Mouse (Mus musculus): ENCODE measurements at regions not wholly inside any gene's neighbourhood (a gene's known extent, or its start where the extent isn't known, plus 50 kb on each side); places are given as distances from the start of the nearest gene placed in this dataset.
A peak's percentile ranks its signal among the peaks of the same experiment; 100 is the strongest.

GRCm38 (mm10) chr6:51754239-51754681 lies 230.6 kb downstream of the Snx10 start:
- DNase-seq (ENCODE audit: low spot score) = no peak

GRCm38 (mm10) chr6:51757131-51757530 lies 233.4 kb downstream of the Snx10 start:
- DNase-seq (ENCODE audit: low spot score) = no peak

- no peak for DNase-seq (ENCODE audit: low spot score)
These were observed 234.0 kb downstream of the Snx10 start for GRCm38 (mm10) chr6:51757746-51758145.

GRCm38 (mm10) chr6:51758781-51759180 lies 235.1 kb downstream of the Snx10 start:
- no peak for DNase-seq (ENCODE audit: low spot score)

GRCm38 (mm10) chr6:51760372-51760771 lies 236.7 kb downstream of the Snx10 start:
- no peak for DNase-seq (ENCODE audit: low spot score)

GRCm38 (mm10) chr6:51761506-51761905 lies 237.8 kb downstream of the Snx10 start:
- DNase-seq (ENCODE audit: low spot score) = no peak

DNA sequence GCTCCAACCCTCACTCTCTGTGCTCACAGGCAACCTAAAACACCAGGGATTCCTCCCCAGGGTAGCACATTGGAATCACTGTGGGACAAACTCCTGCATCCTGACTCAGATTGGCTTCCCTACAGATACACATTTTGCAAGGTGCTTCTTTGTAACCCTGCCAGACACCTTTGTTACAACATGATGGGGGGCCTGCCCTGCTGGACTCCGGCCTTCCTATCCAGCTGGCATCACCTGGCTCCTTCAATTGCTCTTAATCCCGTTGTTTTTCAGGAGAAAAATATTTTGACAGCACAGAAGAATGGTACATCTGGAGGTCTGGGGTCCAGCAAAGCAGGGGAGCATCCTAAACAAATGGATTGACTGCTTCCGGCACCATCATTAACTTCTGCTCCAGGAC lies 242.8 kb downstream of the Snx10 start:
- no peak for DNase-seq (ENCODE audit: low spot score)

DNA sequence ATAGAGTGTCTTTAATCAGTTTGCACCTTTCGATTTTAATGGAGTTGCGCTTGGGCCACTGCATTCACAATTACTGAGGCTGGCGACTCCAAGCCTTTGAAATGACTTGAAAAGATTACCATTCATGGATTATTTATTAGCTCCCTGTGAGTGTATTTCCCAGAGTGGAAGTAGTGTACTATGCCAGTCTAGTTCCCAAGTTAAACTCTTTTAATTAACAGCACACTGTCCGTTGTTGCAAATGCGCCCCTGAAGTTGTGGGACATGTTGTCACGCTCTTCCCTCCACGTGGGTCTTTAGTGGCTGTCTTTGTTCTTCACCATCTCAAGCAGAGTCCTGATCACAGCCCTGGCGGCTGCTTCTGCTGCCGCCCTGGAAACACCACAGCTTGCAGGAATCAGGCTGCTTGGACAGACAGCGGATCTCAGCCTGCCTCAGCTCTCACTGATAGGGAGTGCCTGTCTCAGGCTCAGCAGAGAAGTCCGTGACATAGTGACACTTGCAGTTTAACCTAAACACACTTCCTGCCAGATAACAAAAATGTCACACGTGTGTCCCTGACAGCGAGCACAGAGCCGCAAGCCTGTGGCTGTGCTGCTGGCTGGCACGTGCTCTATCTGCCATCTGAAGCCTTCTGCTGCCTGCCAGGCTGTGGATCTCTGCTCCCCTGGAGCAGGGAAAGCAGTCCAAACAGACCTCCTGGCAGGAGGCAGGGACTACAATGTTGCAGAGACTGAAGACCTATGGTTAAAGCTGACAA lies 244.1 kb downstream of the Snx10 start:
- DNase-seq (ENCODE audit: low spot score) = no peak

DNA sequence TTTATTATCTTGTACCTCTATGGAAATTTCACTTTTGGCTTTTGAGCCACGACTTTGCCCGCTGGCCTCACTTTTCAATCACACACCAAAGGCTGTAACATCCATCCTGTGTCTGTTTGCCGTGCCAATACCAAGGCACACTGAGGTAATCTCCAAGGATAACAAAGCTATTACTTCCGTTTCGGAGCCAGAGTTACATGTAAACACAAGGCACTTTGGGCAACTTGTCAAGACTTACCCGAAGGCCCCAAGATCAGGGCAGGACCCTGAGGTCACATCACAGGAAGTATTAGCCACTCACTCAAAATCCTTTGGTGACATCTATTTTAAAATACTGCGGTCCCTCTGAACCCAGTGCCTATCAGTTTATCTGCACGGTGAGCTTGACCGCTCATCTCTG lies 241.3 kb downstream of the Skap2 start:
- no peak for DNase-seq (ENCODE audit: low spot score)

- DNase-seq (ENCODE audit: low spot score) = no peak
These were observed 240.9 kb downstream of the Skap2 start for GRCm38 (mm10) chr6:51771424-51771823.

GRCm38 (mm10) chr6:51774771-51775170 lies 237.6 kb downstream of the Skap2 start:
- DNase-seq (ENCODE audit: low spot score) = no peak

- no peak for DNase-seq (ENCODE audit: low spot score)
These were observed 226.7 kb downstream of the Skap2 start for GRCm38 (mm10) chr6:51785615-51786014.

DNA sequence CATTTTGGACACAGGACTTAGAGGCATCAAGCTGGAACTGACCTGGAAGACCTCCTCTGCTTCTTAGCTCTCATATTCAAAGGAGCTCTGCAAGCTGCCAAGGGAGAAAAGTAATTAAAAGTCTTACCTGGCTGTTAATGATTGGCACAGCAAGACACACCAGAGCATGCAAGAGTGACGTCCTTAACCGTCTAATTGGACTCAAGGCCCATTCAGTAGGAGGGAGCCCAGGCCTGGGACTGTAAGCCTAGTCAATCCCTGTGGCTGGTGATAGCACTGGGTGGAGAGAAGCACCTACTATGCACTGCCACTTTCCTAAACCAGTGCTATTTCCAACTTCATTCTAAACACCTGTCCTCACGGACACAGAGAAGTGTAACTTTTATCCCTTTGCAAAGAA lies 225.5 kb downstream of the Skap2 start:
- DNase-seq (ENCODE audit: low spot score) = no peak

DNA sequence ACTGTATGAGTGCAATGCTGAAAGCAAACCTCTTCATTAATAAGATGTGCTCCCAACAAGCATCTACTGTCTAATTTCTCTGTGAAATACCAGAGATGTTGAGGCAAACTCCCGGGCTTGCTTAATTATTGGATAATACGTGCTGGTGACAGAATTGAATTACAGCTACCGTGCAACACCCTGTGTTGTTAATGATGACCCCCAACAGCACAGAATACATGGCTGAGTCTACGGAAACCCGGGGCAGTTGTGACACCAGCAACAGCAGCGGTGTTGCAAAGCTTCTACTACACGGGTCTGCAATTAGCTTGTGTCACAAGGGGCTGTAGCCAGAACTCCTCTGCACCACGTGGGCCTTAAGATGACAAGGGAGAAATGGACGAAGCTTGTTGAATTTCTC lies 224.2 kb downstream of the Skap2 start:
- no peak for DNase-seq (ENCODE audit: low spot score)

DNA sequence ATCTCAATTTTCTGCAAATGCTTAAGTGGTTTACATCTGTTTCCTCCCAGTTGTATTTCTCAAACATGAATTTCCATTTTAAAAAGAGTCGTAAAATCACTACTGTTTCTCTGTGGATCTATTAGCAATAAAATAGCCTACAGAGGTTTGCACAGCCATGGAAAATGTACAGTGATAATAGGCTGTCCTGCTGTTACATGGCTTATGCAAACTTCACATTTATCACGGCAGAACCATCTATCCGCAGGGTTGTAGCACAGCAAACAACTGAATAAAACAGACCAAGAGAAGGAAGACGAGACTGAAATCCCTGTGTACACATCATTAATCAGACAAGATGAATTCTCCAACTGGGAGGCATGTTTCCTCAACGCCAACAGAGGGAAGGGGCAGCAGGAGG lies 222.1 kb downstream of the Skap2 start:
- no peak for DNase-seq (ENCODE audit: low spot score)

- no peak for DNase-seq (ENCODE audit: low spot score)
These were observed 221.7 kb downstream of the Skap2 start for GRCm38 (mm10) chr6:51790693-51791092.

DNA sequence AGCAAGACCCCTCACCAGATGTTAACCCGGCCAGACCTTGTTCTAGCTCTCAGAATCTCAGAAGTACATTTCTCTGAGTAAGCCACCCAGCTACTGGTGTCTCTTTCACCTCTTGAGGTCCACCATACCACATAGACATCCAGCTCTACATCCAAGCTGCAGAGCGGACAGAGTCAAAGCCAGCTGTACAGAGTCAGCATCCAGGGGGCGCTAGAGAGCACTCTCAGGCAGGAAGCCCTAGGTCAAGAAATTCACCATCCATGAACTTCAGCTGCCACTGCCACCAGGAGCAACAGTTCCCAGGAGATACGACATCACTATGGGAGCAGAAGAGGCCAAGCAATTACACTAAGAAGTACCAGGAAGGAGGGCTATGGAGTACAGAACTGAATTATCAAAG lies 217.0 kb downstream of the Skap2 start:
- DNase-seq (ENCODE audit: low spot score) = peak; percentile 66

DNA sequence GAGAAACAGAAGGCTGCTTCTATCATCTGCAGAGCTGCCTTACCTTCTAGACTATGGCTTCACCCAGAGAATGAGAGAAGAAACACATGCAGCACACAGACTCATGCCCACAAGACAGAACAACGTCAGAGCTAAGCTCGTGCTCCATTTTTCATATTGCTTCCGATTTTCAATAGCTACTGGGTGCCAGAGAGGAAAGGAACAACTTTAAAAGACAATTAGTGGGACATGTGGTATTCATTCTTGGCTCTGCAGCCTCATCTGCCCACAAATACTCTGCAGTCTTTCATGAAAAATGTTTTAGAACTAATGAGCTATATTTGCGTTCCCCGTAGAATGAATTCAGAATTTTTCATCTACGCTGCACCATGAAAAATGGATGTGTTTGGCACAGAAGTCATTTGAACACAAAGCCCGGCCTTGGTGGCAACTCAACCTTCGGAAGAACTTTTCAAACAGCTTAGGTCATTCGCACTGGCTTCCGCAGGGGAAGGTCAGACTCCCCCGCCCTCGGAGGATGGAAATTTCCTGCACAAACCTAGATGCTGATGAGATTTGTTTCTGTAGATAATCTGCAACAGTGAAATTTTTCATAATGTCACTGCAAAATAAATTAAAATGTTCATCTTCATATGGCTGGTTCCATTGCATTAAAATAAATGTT lies 213.6 kb downstream of the Skap2 start:
- DNase-seq (ENCODE audit: low spot score) = no peak

- no peak for DNase-seq (ENCODE audit: low spot score)
These were observed 206.7 kb downstream of the Skap2 start for GRCm38 (mm10) chr6:51805656-51806055.

Measured in testis, postnatal 10 days (tissue).